Mouse (Mus musculus): Measurements from ENCODE around the gene Inpp5e. TPM values are rescaled to one million over a fixed set of nuclear protein-coding genes. Genes with fewer than 3 reads are reported as not detected.
A peak's percentile ranks its signal among the peaks of the same experiment; 100 is the strongest.

The Inpp5e gene
- polyA plus RNA-seq, 1 experiment from 2014 or later, result 23.9 TPM

DNA sequence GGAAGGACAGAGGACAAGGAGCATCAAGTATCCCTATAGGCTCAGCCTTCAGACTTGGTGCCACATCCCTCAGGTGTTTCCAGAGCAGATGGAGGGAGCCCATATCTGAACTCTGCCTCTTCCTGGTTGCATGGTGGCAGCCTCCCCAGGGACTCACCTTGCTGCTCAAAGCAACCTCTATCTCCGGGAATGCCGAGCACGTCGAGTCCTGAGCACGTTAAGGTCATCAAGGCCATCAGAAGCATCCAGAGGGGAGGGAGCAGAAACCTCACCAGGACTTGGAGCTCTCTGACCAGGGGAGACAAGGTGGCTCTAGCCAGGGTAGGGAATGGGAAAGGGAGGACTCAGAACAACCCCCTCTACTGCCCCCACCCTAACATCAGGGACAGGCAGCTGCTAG, 45.5 kb downstream of the Inpp5e start:
- ATAC-seq (ENCODE audit: low FRiP score), result no peak
- no peak for DNase-seq (ENCODE audit: low spot score)
- 83% methylated on average over 5 of the region's 5 CpGs for WGBS
- no peak overlapping the region for H3K4me3 ChIP-seq (ENCODE audit: low read depth, low read length)
- no peak overlapping the region for H3K9ac ChIP-seq (ENCODE audit: low read depth, low read length)
- no peaks in the 10 kb centered on the region for H3K9me3 ChIP-seq (ENCODE audit: control insufficient read depth, low read length)
- no peaks in the 10 kb centered on the region for H3K27me3 ChIP-seq (ENCODE audit: control insufficient read depth, insufficient read depth, low read length)
- no peaks in the 10 kb centered on the region for H3K4me1 ChIP-seq (replicated peaks; ENCODE audit: control insufficient read depth, insufficient read depth, low read length)
- H3K4me2 ChIP-seq (replicated peaks; ENCODE audit: low read depth, low read length), result no peak overlapping the region
- no peak overlapping the region for H3K27ac ChIP-seq (ENCODE audit: low read depth, low read length)
- H3K36me3 ChIP-seq (ENCODE audit: control insufficient read depth, insufficient read depth, low read length), result peaks cover 17% of the 10 kb centered on the region

DNA sequence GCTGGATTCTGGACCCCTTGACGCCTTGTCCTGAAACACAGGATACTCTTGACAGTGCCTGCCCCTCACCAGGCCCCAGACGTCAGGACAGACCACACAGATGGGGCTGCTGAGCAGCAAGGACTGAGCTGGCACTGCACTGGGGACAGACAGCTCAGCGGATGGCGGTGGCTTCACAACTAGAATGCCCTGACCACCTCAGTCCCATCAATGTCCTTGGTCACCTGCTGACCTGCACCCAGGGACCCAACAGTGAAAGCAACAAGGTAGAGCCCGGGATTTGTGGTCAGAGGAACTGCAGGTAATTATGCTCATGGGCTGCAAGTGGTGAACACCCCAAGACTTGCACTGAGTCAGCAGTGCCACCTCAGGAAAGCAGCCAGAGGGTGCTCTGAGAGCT, 46.0 kb downstream of the Inpp5e start:
- no peak overlapping the region for H3K27ac ChIP-seq (ENCODE audit: low read depth, low read length)
- H3K36me3 ChIP-seq (ENCODE audit: control insufficient read depth, insufficient read depth, low read length), result peaks cover 14% of the 10 kb centered on the region
- ATAC-seq (ENCODE audit: low FRiP score), result no peak
- no peaks in the 10 kb centered on the region for H3K27me3 ChIP-seq (ENCODE audit: control insufficient read depth, insufficient read depth, low read length)
- H3K4me1 ChIP-seq (replicated peaks; ENCODE audit: control insufficient read depth, insufficient read depth, low read length), result no peaks in the 10 kb centered on the region
- H3K4me2 ChIP-seq (replicated peaks; ENCODE audit: low read depth, low read length), result no peak overlapping the region
- no peak overlapping the region for H3K9ac ChIP-seq (ENCODE audit: low read depth, low read length)
- no peak for DNase-seq (ENCODE audit: low spot score)
- H3K9me3 ChIP-seq (ENCODE audit: control insufficient read depth, low read length), result no peaks in the 10 kb centered on the region
- WGBS, result 82% methylated on average over 5 of the region's 5 CpGs
- no peak overlapping the region for H3K4me3 ChIP-seq (ENCODE audit: low read depth, low read length)

DNA sequence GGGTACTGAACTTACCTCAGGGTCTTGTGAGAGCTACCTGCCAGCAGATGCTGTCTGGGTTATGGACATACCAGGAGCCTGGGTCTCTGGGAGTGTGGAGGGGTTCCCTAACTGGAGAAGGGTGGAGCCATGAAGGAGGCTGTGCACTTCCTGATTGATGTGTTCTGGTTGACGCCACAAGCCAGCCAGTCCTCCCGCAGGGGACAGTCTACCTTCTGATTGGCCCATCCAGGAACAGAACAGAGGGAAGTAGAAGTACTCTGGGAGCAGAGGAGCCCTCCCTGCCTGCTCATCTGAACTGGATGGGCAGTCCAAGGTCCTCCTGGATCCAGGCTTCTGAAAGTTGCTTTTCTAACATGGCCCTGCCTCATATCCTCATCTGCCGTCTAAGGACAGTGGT, 48.2 kb downstream of the Inpp5e start, which contains the start of gene Card9:
TSS of gene Card9 (minus strand) at position 147 of the 400 bp plus-strand sequence.
- H3K27ac ChIP-seq (ENCODE audit: low read depth, low read length), result no peak within 1 kb of the TSS
- 43% methylated on average over 3 of the region's 3 CpGs for WGBS
- no peaks in the 10 kb centered on the region for H3K27me3 ChIP-seq (ENCODE audit: control insufficient read depth, insufficient read depth, low read length)
- peaks cover 9% of the 10 kb centered on the region; the same call in 1 of the 2 replicates for H3K36me3 ChIP-seq (ENCODE audit: control insufficient read depth, insufficient read depth, low read length)
- no peak within 1 kb of the TSS for H3K4me2 ChIP-seq (replicated peaks; ENCODE audit: low read depth, low read length)
- no peaks in the 10 kb centered on the region for H3K9me3 ChIP-seq (ENCODE audit: control insufficient read depth, low read length)
- ATAC-seq (ENCODE audit: low FRiP score) (no peak), DNase-seq (ENCODE audit: low spot score) (no peak)
- no peak within 1 kb of the TSS for H3K9ac ChIP-seq (ENCODE audit: low read depth, low read length)
- no peaks in the 10 kb centered on the region for H3K4me1 ChIP-seq (replicated peaks; ENCODE audit: control insufficient read depth, insufficient read depth, low read length)
- H3K4me3 ChIP-seq (ENCODE audit: low read depth, low read length), result no peak within 1 kb of the TSS

DNA sequence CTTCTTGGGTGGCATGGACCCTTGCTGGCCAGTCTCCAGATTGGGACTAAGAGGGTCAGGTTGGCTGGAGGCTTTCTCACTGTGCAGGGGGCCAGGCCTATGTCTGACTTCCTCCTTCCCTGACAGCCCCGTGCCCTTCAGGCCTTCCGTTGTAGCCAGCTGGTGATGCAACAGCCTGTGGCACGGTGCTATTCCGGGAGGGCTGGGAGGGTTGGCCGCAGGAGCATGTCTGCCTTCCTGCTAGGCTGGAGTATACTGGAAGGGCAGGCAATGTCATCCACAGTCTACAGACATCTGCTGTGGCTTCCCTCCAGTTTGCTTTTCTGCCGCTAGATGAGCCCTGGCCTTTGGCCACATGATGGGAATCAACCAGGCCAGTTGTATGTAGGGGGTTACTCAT, 49.0 kb downstream of the Inpp5e start:
- DNase-seq (ENCODE audit: low spot score) (no peak), ATAC-seq (ENCODE audit: low FRiP score) (no peak)
- H3K27ac ChIP-seq (ENCODE audit: low read depth, low read length), result no peak overlapping the region
- H3K27me3 ChIP-seq (ENCODE audit: control insufficient read depth, insufficient read depth, low read length), result no peaks in the 10 kb centered on the region
- H3K36me3 ChIP-seq (ENCODE audit: control insufficient read depth, insufficient read depth, low read length), result 0 out of 2 replicates have a peak, but pooled peaks cover 5% of the 10 kb centered on the region
- no peaks in the 10 kb centered on the region for H3K9me3 ChIP-seq (ENCODE audit: control insufficient read depth, low read length)
- no peak overlapping the region for H3K9ac ChIP-seq (ENCODE audit: low read depth, low read length)
- no peak overlapping the region for H3K4me3 ChIP-seq (ENCODE audit: low read depth, low read length)
- no peaks in the 10 kb centered on the region for H3K4me1 ChIP-seq (replicated peaks; ENCODE audit: control insufficient read depth, insufficient read depth, low read length)
- WGBS, result 89% methylated on average over 6 of the region's 6 CpGs
- no peak overlapping the region for H3K4me2 ChIP-seq (replicated peaks; ENCODE audit: low read depth, low read length)

DNA sequence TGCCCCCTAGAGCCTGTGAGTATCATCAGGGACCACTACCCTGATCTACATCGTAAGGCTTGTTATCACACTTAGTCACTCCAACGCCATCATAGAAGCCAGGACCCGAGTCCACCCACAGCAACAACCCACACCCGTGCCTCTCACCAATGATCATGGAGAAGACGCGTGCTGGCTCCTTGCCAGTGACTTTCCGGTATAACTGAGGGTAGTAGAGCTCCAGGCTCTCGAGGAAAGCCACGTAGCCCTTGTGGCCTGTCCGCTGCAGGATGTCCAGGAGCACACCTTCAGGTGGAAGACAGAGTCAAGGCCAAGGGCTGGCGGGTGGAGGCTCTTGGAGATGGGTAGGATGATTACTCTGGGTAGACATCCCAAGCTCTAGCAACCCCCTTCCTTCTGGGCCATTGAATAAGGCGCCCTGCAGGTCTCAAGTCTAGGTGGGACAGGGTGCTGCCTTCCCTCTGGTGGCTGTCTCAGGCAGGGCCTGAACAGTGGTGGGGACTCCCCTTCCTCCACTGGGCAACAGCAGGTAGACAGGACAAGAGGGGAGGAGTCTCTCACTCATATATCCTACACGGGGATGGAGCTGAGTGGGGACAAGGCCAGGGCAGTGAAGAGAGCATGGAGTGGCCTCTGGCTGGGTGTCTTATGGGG, 50.2 kb downstream of the Inpp5e start:
- Histone ChIP-seq H3K27me3 (ENCODE audit: control insufficient read depth, insufficient read depth, low read length) (no peaks in the 10 kb centered on the region), H3K9ac (ENCODE audit: low read depth, low read length) (no peak overlapping the region), H3K36me3 (ENCODE audit: control insufficient read depth, insufficient read depth, low read length) (0 out of 2 replicates have a peak, but pooled peaks cover 2% of the 10 kb centered on the region), H3K4me2 (replicated peaks; ENCODE audit: low read depth, low read length) (no peak overlapping the region), H3K9me3 (ENCODE audit: control insufficient read depth, low read length) (no peaks in the 10 kb centered on the region), H3K4me1 (replicated peaks; ENCODE audit: control insufficient read depth, insufficient read depth, low read length) (no peaks in the 10 kb centered on the region), H3K27ac (ENCODE audit: low read depth, low read length) (no peak overlapping the region), H3K4me3 (ENCODE audit: low read depth, low read length) (no peak overlapping the region)
- 0 out of 2 replicates have a peak, but pooled peaks have one; percentile 14 for ATAC-seq (ENCODE audit: low FRiP score)
- no peak for DNase-seq (ENCODE audit: low spot score)
- 87% methylated on average over 13 of the region's 13 CpGs for whole genome bisulfite sequencing

DNA sequence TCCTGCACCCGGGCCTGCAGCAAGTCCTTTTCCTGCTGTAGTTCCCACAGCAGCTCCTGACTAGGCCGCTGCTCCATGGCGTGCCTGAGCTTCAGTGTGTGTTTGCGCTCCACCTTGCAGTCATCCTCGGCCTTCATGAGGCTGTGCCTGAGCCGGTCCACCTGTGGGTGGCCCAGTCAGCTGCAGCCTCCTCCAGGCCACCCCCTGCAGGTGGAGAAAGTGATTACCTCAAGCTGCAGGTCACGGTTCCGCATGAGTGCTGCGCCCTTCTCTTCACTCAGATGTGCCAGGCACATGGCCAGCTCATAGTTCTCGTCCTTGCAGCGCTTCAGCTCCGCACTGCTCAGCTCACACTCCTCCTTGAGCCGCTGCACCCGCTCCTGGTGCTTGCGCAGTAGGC, 51.5 kb downstream of the Inpp5e start:
- no peaks in the 10 kb centered on the region for H3K36me3 ChIP-seq (ENCODE audit: control insufficient read depth, insufficient read depth, low read length)
- peaks cover 4% of the 10 kb centered on the region; the same call in 1 of the 2 replicates for H3K4me1 ChIP-seq (replicated peaks; ENCODE audit: control insufficient read depth, insufficient read depth, low read length)
- H3K9ac ChIP-seq (ENCODE audit: low read depth, low read length), result peak overlapping the region; percentile 12; the same call in 1 of the 2 replicates
- H3K27me3 ChIP-seq (ENCODE audit: control insufficient read depth, insufficient read depth, low read length), result no peaks in the 10 kb centered on the region
- no peak overlapping the region for H3K27ac ChIP-seq (ENCODE audit: low read depth, low read length)
- no peaks in the 10 kb centered on the region for H3K9me3 ChIP-seq (ENCODE audit: control insufficient read depth, low read length)
- no peak overlapping the region for H3K4me3 ChIP-seq (ENCODE audit: low read depth, low read length)
- ATAC-seq (ENCODE audit: low FRiP score) (no peak), DNase-seq (ENCODE audit: low spot score) (no peak)
- WGBS, result 55% methylated on average over 15 of the region's 15 CpGs
- no peak overlapping the region for H3K4me2 ChIP-seq (replicated peaks; ENCODE audit: low read depth, low read length)

DNA sequence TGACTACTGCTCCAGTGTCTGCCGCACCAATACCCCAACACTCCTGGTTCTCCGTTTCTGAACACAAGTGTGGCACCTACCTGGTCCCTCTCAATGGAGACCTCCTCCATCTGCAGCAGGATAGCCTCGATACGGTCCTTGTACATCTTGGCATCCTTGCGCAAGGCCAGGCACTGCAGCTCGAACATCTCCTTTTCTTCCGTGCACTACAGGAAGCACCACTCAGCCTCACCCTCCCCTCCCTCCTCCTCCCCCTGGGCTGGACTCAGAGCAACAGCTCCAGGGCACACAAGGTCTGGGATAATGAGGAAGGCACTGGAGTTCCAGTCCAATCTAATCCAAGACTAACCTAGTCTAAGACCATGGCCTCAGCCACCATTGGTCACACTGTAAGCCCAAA, 52.3 kb downstream of the Inpp5e start:
- Histone ChIP-seq H3K36me3 (ENCODE audit: control insufficient read depth, insufficient read depth, low read length) (no peaks in the 10 kb centered on the region), H3K9me3 (ENCODE audit: control insufficient read depth, low read length) (no peaks in the 10 kb centered on the region), H3K9ac (ENCODE audit: low read depth, low read length) (no peak overlapping the region), H3K27ac (ENCODE audit: low read depth, low read length) (no peak overlapping the region), H3K4me3 (ENCODE audit: low read depth, low read length) (no peak overlapping the region), H3K4me2 (replicated peaks; ENCODE audit: low read depth, low read length) (no peak overlapping the region), H3K27me3 (ENCODE audit: control insufficient read depth, insufficient read depth, low read length) (no peaks in the 10 kb centered on the region), H3K4me1 (replicated peaks; ENCODE audit: control insufficient read depth, insufficient read depth, low read length) (peaks cover 4% of the 10 kb centered on the region; the same call in 1 of the 2 replicates)
- no peak for ATAC-seq (ENCODE audit: low FRiP score)
- no peak for DNase-seq (ENCODE audit: low spot score)
- 83% methylated on average over 7 of the region's 7 CpGs for WGBS

DNA sequence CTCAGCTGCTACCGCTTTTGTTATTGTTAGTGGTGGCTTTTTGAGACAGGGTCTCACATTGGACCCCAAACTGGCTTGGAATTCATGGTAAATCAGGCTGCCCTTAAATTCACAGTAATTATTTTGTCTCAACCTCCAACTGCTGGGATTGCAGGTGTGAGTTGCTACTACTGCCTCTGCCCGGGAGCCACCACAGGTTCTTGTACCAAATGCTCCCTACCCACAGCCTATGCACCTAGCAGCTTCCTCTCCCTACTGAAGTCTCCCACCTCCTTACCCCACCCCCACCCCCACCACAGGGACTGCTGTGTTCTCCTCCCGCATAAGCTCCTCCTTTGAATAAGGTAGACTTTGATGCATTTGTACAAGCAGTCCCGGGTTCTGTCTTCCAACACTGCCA, 52.8 kb downstream of the Inpp5e start:
- H3K9me3 ChIP-seq (ENCODE audit: control insufficient read depth, low read length), result no peaks in the 10 kb centered on the region
- ATAC-seq (ENCODE audit: low FRiP score), result no peak
- no peaks in the 10 kb centered on the region for H3K36me3 ChIP-seq (ENCODE audit: control insufficient read depth, insufficient read depth, low read length)
- peaks cover 4% of the 10 kb centered on the region; the same call in 1 of the 2 replicates for H3K4me1 ChIP-seq (replicated peaks; ENCODE audit: control insufficient read depth, insufficient read depth, low read length)
- no peak overlapping the region for H3K27ac ChIP-seq (ENCODE audit: low read depth, low read length)
- 86% methylated on average over 4 of the region's 4 CpGs for WGBS
- no peak overlapping the region for H3K9ac ChIP-seq (ENCODE audit: low read depth, low read length)
- H3K4me3 ChIP-seq (ENCODE audit: low read depth, low read length), result no peak overlapping the region
- DNase-seq (ENCODE audit: low spot score), result no peak
- H3K27me3 ChIP-seq (ENCODE audit: control insufficient read depth, insufficient read depth, low read length), result no peaks in the 10 kb centered on the region
- H3K4me2 ChIP-seq (replicated peaks; ENCODE audit: low read depth, low read length), result no peak overlapping the region

DNA sequence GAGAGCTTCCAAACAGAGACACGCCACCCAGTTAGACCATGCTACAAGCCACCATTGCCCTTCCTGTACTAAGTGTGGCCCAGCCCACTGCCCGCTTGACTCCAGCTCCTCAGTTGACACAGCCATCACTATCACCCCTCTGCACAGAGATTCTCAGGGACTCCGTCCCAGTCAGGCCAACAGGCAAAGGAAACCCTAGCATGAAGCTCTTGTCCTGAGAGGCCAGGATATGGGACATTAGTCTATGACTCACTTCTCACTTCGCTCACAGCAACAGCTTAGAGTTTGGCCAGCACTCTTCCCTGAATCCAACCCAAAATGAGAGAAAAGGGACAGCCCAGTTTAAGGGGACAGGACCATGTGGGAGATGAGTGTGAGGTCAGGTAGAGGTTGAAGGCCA, 54.6 kb downstream of the Inpp5e start:
- Histone ChIP-seq H3K9me3 (ENCODE audit: control insufficient read depth, low read length) (no peaks in the 10 kb centered on the region), H3K9ac (ENCODE audit: low read depth, low read length) (no peak overlapping the region), H3K4me1 (replicated peaks; ENCODE audit: control insufficient read depth, insufficient read depth, low read length) (peaks cover 10% of the 10 kb centered on the region), H3K4me2 (replicated peaks; ENCODE audit: low read depth, low read length) (no peak overlapping the region), H3K27ac (ENCODE audit: low read depth, low read length) (no peak overlapping the region), H3K27me3 (ENCODE audit: control insufficient read depth, insufficient read depth, low read length) (no peaks in the 10 kb centered on the region), H3K36me3 (ENCODE audit: control insufficient read depth, insufficient read depth, low read length) (0 out of 2 replicates have a peak, but pooled peaks cover 2% of the 10 kb centered on the region), H3K4me3 (ENCODE audit: low read depth, low read length) (no peak overlapping the region)
- WGBS, result 92% methylated on average over 4 of the region's 4 CpGs
- DNase-seq (ENCODE audit: low spot score) (no peak), ATAC-seq (ENCODE audit: low FRiP score) (no peak)
